ENCODE assay signal across 16 mouse cellular contexts in the genomic region with DNA sequence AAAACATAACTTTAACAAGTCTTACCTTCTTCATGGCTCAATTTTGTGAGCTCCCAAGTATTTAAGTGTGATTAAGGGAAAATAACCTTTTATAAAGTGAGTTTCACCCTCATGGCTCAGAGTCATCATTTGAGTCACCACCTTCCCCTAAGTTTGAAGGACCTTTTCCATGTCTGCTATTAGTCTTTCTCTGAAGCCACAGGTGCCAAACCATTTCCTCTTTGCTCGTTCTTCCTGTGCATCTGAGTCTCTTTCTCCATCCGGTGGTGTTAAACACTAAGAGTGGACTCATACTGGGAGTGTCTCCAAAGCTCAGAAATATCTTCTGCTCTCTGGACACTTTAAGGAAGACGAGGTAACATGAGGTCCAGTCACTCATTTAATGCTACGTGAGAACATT.
"Had no signal": no experiment of that assay in that cellular context is flagged by ENCODE, and none has a peak within 500 bp of the region (broad histone marks: within the 10 kb centered on the region; RNA-seq: fewer than 3 reads in every experiment).

No protein-coding gene starts in this region.

- H3K4me3 ChIP-seq: limb, embryonic 10.5 days; liver, embryonic 15.5 days; myocyte; neural tube, embryonic 15.5 days had no signal

- H3K9me3 ChIP-seq: limb, embryonic 10.5 days; liver, embryonic 15.5 days; neural tube, embryonic 15.5 days had no signal

- H3K36me3 ChIP-seq: limb, embryonic 10.5 days; liver, embryonic 15.5 days; neural tube, embryonic 15.5 days had no signal

- DNase-seq: kidney, adult 9 months; kidney, postnatal 10 days; kidney, postnatal 4 days; lung, embryonic 14.5 days; lung, postnatal 10 days; lung, postnatal 4 days; midbrain, embryonic 14.5 days; right cerebral cortex, adult 18-20 months; right cerebral cortex, postnatal 25 days; thymus, adult 18-20 months; thymus, postnatal 14 days had no signal

- H3K4me1 ChIP-seq: limb, embryonic 10.5 days; liver, embryonic 15.5 days; neural tube, embryonic 15.5 days had no signal

- H3K4me2 ChIP-seq: liver, embryonic 11.5 days; liver, embryonic 15.5 days; lung, embryonic 14.5 days; neural tube, embryonic 15.5 days had no signal

- H3K27me3 ChIP-seq: liver, embryonic 15.5 days; neural tube, embryonic 15.5 days had no signal

- H3K9ac ChIP-seq: liver, embryonic 15.5 days; lung, embryonic 14.5 days; neural tube, embryonic 15.5 days had no signal

- H3K27ac ChIP-seq: limb, embryonic 10.5 days; liver, embryonic 15.5 days; neural tube, embryonic 15.5 days had no signal
